Mouse (Mus musculus) ES-E14 (cell line): Measurements from ENCODE around the gene Pmpcb. TPM values are rescaled to one million over a fixed set of nuclear protein-coding genes. Genes with fewer than 3 reads are reported as not detected.
"Not testable (repeated sequence)": the region's sequence is repeated elsewhere in the genome, so short reads cannot be mapped to it uniquely, and the experiment has no call there.

Experiments
- DNase-seq: peaks from one replicate; pipeline ENCODE4 v3.0.0-alpha.2; 2013; ENCODE audit warnings: low read depth, low spot score
- H3K27ac ChIP-seq: 2 replicates; pipeline ENCODE4 v1.5.1; 2012; ENCODE audit warnings: low read depth, mild to moderate bottlenecking, low read length, moderate library complexity, mixed read lengths; ENCODE audit not compliant: poor library complexity, insufficient read depth, severe bottlenecking
- H3K36me3 ChIP-seq: 2 replicates; pipeline ENCODE4 v1.6.1; 2012; ENCODE audit warnings: mild to moderate bottlenecking, low read length, moderate library complexity, mixed read lengths; ENCODE audit not compliant: control insufficient read depth, poor library complexity, insufficient read depth, severe bottlenecking
- H3K4me1 ChIP-seq, 2 experiments: fragments of 150-350 bp in 1 of 2; sonication (generic) in 1 of 2; 2 replicates each; pipeline ENCODE4 v1.6.1; 2012; ENCODE audit warnings: low read length in 2 of 2, mild to moderate bottlenecking in 1 of 2, mixed read lengths in 1 of 2; ENCODE audit not compliant: control insufficient read depth in 2 of 2, insufficient read depth in 2 of 2, poor library complexity in 1 of 2
- H3K4me3 ChIP-seq, 2 experiments: fragments of 150-350 bp in 1 of 2; sonication (generic) in 1 of 2; 2 replicates each; pipeline ENCODE4 v1.5.1; 2012; ENCODE audit warnings: low read length in 2 of 2, low read depth in 1 of 2, mild to moderate bottlenecking in 1 of 2, mixed read lengths in 1 of 2; ENCODE audit not compliant: insufficient read depth in 1 of 2, poor library complexity in 1 of 2, severe bottlenecking in 1 of 2
- H3K9ac ChIP-seq: 2 replicates; pipeline ENCODE4 v1.6.1; 2012; ENCODE audit warnings: low read depth, mild to moderate bottlenecking, low read length, mixed read lengths; ENCODE audit not compliant: poor library complexity, insufficient read depth, severe bottlenecking
- H3K9me3 ChIP-seq: fragments of 150-350 bp; sonication (generic); 2 replicates; pipeline ENCODE4 v1.6.1; 2012; ENCODE audit warnings: low read depth, mild to moderate bottlenecking, low read length; ENCODE audit not compliant: control insufficient read depth, insufficient read depth
- CHD2 ChIP-seq: IDR thresholded peaks from 2 replicates; pipeline ENCODE4 v1.6.1; 2014; ENCODE audit warnings: mild to moderate bottlenecking, low read depth, low read length, inconsistent platforms
- HCFC1 ChIP-seq: IDR thresholded peaks from 2 replicates; pipeline ENCODE4 v1.6.1; 2012; ENCODE audit warnings: low read length, inconsistent platforms, borderline replicate concordance; ENCODE audit not compliant: insufficient read depth
- MAFK ChIP-seq: IDR thresholded peaks from 2 replicates; pipeline ENCODE4 v1.6.1; 2014; ENCODE audit warnings: mild to moderate bottlenecking, low read depth, low read length, inconsistent platforms; ENCODE audit not compliant: insufficient read depth
- ZC3H11A ChIP-seq: IDR thresholded peaks from 2 replicates; pipeline ENCODE4 v1.6.1; 2012; ENCODE audit warnings: low read depth, mild to moderate bottlenecking, inconsistent platforms, low read length, borderline replicate concordance
- ZNF384 ChIP-seq: IDR thresholded peaks from 2 replicates; pipeline ENCODE4 v1.6.1; 2012; ENCODE audit warnings: low read depth, low read length, inconsistent platforms
- in situ Hi-C, 2 experiments: fragments of 600-800 bp; cut with MboI; formaldehyde crosslinking; loops; one replicate each; pipeline ENCODE4 v1.15.1; 2025; ENCODE audit warnings: low sequenced_read_pairs in 2 of 2, inconsistent platforms in 1 of 2; ENCODE audit not compliant: unreplicated experiment in 2 of 2
- total RNA-seq: library from RNA; depleted of rRNA; stranded (reverse); fragments of 300-350 nt; gene quantifications from 2 replicates; pipeline ENCODE4 v1.2.3, GENCODE M21; 2012

The Pmpcb gene
- total RNA-seq, 1 experiment: 132 TPM

GRCm38 (mm10) chr5:21702873-21703475 lies 34.0 kb upstream of the Pmpcb start:
- no peak overlapping the region for H3K9ac ChIP-seq
- H3K4me1 ChIP-seq: peaks cover 0 to 5% of the 10 kb centered on the region in 2 experiments; a peak in 1 of 4 replicates
- no peak for TF ChIP-seq MAFK
- no peak for TF ChIP-seq CHD2
- no peak for TF ChIP-seq HCFC1
- TF ChIP-seq ZC3H11A: no peak
- TF ChIP-seq ZNF384: no peak
- no peak overlapping the region for H3K4me3 ChIP-seq
- in situ Hi-C loops: no loop called here
- no peaks in the 10 kb centered on the region for H3K9me3 ChIP-seq
- H3K36me3 ChIP-seq: no peaks in the 10 kb centered on the region
- H3K27ac ChIP-seq: no peak overlapping the region
- DNase-seq: no peak

- Histone ChIP-seq H3K9ac (no peak overlapping the region), H3K4me1 (peaks cover 0 to 5% of the 10 kb centered on the region in 2 experiments; a peak in 1 of 4 replicates), H3K9me3 (no peaks in the 10 kb centered on the region), H3K4me3 (no peak overlapping the region), H3K27ac (no peak overlapping the region), H3K36me3 (no peaks in the 10 kb centered on the region)
- no peak for TF ChIP-seq CHD2
- TF ChIP-seq ZNF384: no peak
- in situ Hi-C loops: no loop called here
- no peak for DNase-seq
Measured at GRCm38 (mm10) chr5:21703708-21704107, 33.2 kb upstream of the Pmpcb start.

GRCm38 (mm10) chr5:21706546-21706945 lies 30.4 kb upstream of the Pmpcb start:
- DNase-seq: no peak
- in situ Hi-C loops: no loop called here
- no peak overlapping the region for H3K27ac ChIP-seq
- H3K4me3 ChIP-seq: no peak overlapping the region
- H3K4me1 ChIP-seq: peaks cover 0 to 3% of the 10 kb centered on the region in 2 experiments; a peak in 1 of 4 replicates
- no peak overlapping the region for H3K9ac ChIP-seq
- H3K9me3 ChIP-seq: no peaks in the 10 kb centered on the region
- no peak for TF ChIP-seq ZNF384
- no peak for TF ChIP-seq MAFK
- no peak for TF ChIP-seq CHD2
- no peak for TF ChIP-seq HCFC1
- TF ChIP-seq ZC3H11A: no peak
- H3K36me3 ChIP-seq: no peaks in the 10 kb centered on the region

- in situ Hi-C loops, H3K9me3 ChIP-seq, H3K36me3 ChIP-seq, H3K4me1 ChIP-seq, H3K27ac ChIP-seq, DNase-seq, H3K4me3 ChIP-seq, H3K9ac ChIP-seq: not testable (repeated sequence)
Measured at GRCm38 (mm10) chr5:21708011-21708410, 28.9 kb upstream of the Pmpcb start.

- no peak for DNase-seq
- Histone ChIP-seq H3K9me3 (no peaks in the 10 kb centered on the region), H3K4me3 (no peak overlapping the region), H3K9ac (no peak overlapping the region), H3K36me3 (no peaks in the 10 kb centered on the region), H3K4me1 (peaks cover 2 to 6% of the 10 kb centered on the region in 2 experiments; a peak in 2 of 4 replicates), H3K27ac (no peak overlapping the region)
- in situ Hi-C loops: no loop called here
- TF ChIP-seq HCFC1: no peak
- TF ChIP-seq MAFK: no peak
- TF ChIP-seq CHD2: no peak
- no peak for TF ChIP-seq ZNF384
- TF ChIP-seq ZC3H11A: no peak
Measured at GRCm38 (mm10) chr5:21712127-21712715, 24.7 kb upstream of the Pmpcb start.
